ENCODE assay signal across 22 mouse cellular contexts in the genomic region with DNA sequence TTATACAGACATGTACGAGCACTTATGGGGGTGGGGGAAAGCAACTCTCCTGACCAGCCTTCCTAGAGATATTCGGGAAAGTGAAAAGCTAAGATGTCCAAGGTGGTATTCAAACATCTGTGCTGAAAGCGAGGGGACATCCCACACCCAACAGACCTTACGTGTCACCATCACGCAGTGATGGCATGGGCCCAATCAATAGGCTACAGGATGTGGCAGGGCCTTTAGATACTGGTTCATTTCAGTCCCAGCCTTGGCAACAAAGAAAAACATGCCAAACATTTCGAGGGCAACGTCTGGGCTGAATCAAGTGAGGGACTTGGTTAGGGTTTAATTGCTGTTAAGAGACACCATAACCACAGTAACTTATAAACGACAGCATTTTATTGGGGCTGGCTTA. TPM values are rescaled to one million over a fixed set of nuclear protein-coding genes. Genes with fewer than 3 reads are reported as not detected.
A peak's percentile ranks its signal among the peaks of the same experiment; 100 is the strongest.
DNase-seq lines count a peak whose midpoint lies in the region; ATAC-seq and TF ChIP-seq lines count a peak whose summit lies in the region.
"Had no signal": no experiment of that assay in that cellular context is flagged by ENCODE, and none has a peak within 500 bp of the region (broad histone marks: within the 10 kb centered on the region; RNA-seq: fewer than 3 reads in every experiment).

No protein-coding gene starts in this region.

- 90% methylated on average over 8 of the region's 8 CpGs for WGBS in forebrain, embryonic 14.5 days
- 89% methylated on average over 8 of the region's 8 CpGs for WGBS in forebrain, embryonic 11.5 days
- 78% methylated on average over 8 of the region's 8 CpGs for WGBS in kidney, embryonic 15.5 days
- WGBS in hindbrain, embryonic 16.5 days = 79% methylated on average over 8 of the region's 8 CpGs

- H3K4me1 ChIP-seq in forebrain, embryonic 14.5 days (ENCODE audit: control insufficient read depth, insufficient read depth, low read length) = no peaks in the 10 kb centered on the region
- H3K4me1 ChIP-seq in forebrain, embryonic 11.5 days (replicated peaks; ENCODE audit: control insufficient read depth, insufficient read depth, low read length) = no peaks in the 10 kb centered on the region
- H3K4me1 ChIP-seq in kidney, embryonic 15.5 days = no peaks in the 10 kb centered on the region
- H3K4me1 ChIP-seq in hindbrain, embryonic 16.5 days (ENCODE audit: control insufficient read depth, insufficient read depth, low read depth, low read length) = no peaks in the 10 kb centered on the region
- H3K4me1 ChIP-seq: embryonic facial prominence, embryonic 15.5 days; neural tube, embryonic 13.5 days had no signal

- TF ChIP-seq CTCF in Patski (IDR thresholded peaks at IDR 0.05) = no peak

- H3K4me2 ChIP-seq in forebrain, embryonic 14.5 days (ENCODE audit: low read length) = no peak overlapping the region
- H3K4me2 ChIP-seq in forebrain, embryonic 11.5 days (ENCODE audit: low read depth, low read length, severe bottlenecking) = no peak overlapping the region
- H3K4me2 ChIP-seq in kidney, embryonic 15.5 days = no peak overlapping the region
- H3K4me2 ChIP-seq in hindbrain, embryonic 16.5 days (ENCODE audit: low read length) = no peak overlapping the region
- H3K4me2 ChIP-seq: embryonic facial prominence, embryonic 15.5 days; limb, embryonic 13.5 days; neural tube, embryonic 13.5 days had no signal

- no peak overlapping the region for H3K27ac ChIP-seq in forebrain, embryonic 14.5 days (ENCODE audit: low read depth, low read length)
- H3K27ac ChIP-seq in forebrain, embryonic 11.5 days (ENCODE audit: low read depth, low read length) = no peak overlapping the region
- H3K27ac ChIP-seq in kidney, embryonic 15.5 days = no peak overlapping the region
- no peak overlapping the region for H3K27ac ChIP-seq in hindbrain, embryonic 16.5 days (ENCODE audit: low read depth, low read length)
- H3K27ac ChIP-seq: embryonic facial prominence, embryonic 15.5 days; limb, embryonic 13.5 days; liver, embryonic 14.5 days; neural tube, embryonic 13.5 days had no signal

- H3K9ac ChIP-seq in forebrain, embryonic 14.5 days (ENCODE audit: low read length) = no peak overlapping the region
- H3K9ac ChIP-seq in forebrain, embryonic 11.5 days (ENCODE audit: low read length) = no peak overlapping the region
- no peak overlapping the region for H3K9ac ChIP-seq in kidney, embryonic 15.5 days
- H3K9ac ChIP-seq in hindbrain, embryonic 16.5 days (ENCODE audit: low read depth, low read length) = no peak overlapping the region
- H3K9ac ChIP-seq: embryonic facial prominence, embryonic 15.5 days; limb, embryonic 13.5 days; liver, embryonic 14.5 days; neural tube, embryonic 13.5 days had no signal

- CTCF ChIA-PET in Patski (lab: Charles Lee) = interaction anchor here (3.3 kb wide), 1 partner anchor 11 kb away, joined by 11 read pairs; no protein-coding TSS in a partner anchor

- ATAC-seq in forebrain, embryonic 14.5 days = peak; percentile 27; the same call in 1 of the 2 replicates
- no peak for ATAC-seq in forebrain, embryonic 11.5 days (replicated peaks; ENCODE audit: low FRiP score)
- ATAC-seq in kidney, embryonic 15.5 days (replicated peaks; ENCODE audit: low FRiP score) = 0 out of 2 replicates have a peak, but pooled peaks have one; percentile 38
- ATAC-seq in Patski = peak; percentile 14
- 0 out of 2 replicates have a peak, but pooled peaks have one; percentile 28 for ATAC-seq in hindbrain, embryonic 16.5 days

- in situ Hi-C loops in Patski (cut with MboI; ENCODE audit: low pct_unique_long_range_greater_than_20kb) = loop anchor here (25.0 kb wide), 1 partner anchor 963 kb away; a partner anchor contains a TSS

- H3K9me3 ChIP-seq in forebrain, embryonic 14.5 days (replicated peaks; ENCODE audit: control insufficient read depth, low read length) = no peaks in the 10 kb centered on the region
- no peaks in the 10 kb centered on the region for H3K9me3 ChIP-seq in forebrain, embryonic 11.5 days (ENCODE audit: control insufficient read depth, low read length)
- no peaks in the 10 kb centered on the region for H3K9me3 ChIP-seq in kidney, embryonic 15.5 days (replicated peaks)
- H3K9me3 ChIP-seq in hindbrain, embryonic 16.5 days (ENCODE audit: control insufficient read depth, low read length) = no peaks in the 10 kb centered on the region
- H3K9me3 ChIP-seq: embryonic facial prominence, embryonic 15.5 days; limb, embryonic 13.5 days; neural tube, embryonic 13.5 days had no signal

- DNase-seq in forebrain, embryonic 14.5 days (ENCODE audit: low spot score) = no peak
- DNase-seq in forebrain, embryonic 11.5 days (ENCODE audit: low spot score) = no peak
- DNase-seq in kidney, adult 9 months = no peak
- DNase-seq in Patski (ENCODE audit: low read depth, low spot score) = no peak
- no peak for DNase-seq in natural killer cell, adult 2 months (ENCODE audit: low spot score in 2 of 2)
- no peak for DNase-seq in lung, postnatal 4 days
- DNase-seq: adrenal gland, postnatal 36 days; cerebellum, adult 11-12 months; cerebellum, postnatal 14 days; heart, adult 18-20 months; heart, postnatal 36 days; kidney, postnatal 10 days; spleen, adult 18-20 months had no signal

- peaks cover 13% of the 10 kb centered on the region for H3K36me3 ChIP-seq in forebrain, embryonic 14.5 days (ENCODE audit: control insufficient read depth, insufficient read depth, low read length)
- H3K36me3 ChIP-seq in forebrain, embryonic 11.5 days (ENCODE audit: control insufficient read depth, insufficient read depth, low read length) = no peaks in the 10 kb centered on the region; the same call in 1 of the 2 replicates
- H3K36me3 ChIP-seq in kidney, embryonic 15.5 days = peaks cover 15% of the 10 kb centered on the region
- peaks cover 5% of the 10 kb centered on the region for H3K36me3 ChIP-seq in hindbrain, embryonic 16.5 days (ENCODE audit: control insufficient read depth, insufficient read depth, low read length)

- POLR2A ChIA-PET in Patski (lab: Charles Lee) = no interaction called here

- no peak overlapping the region for H3K4me3 ChIP-seq in forebrain, embryonic 14.5 days (ENCODE audit: low read depth, low read length)
- H3K4me3 ChIP-seq in forebrain, embryonic 11.5 days (ENCODE audit: low read depth, low read length) = no peak overlapping the region
- H3K4me3 ChIP-seq in kidney, embryonic 15.5 days (replicated peaks) = no peak overlapping the region
- H3K4me3 ChIP-seq in hindbrain, embryonic 16.5 days (ENCODE audit: low read length) = no peak overlapping the region
- H3K4me3 ChIP-seq: embryonic facial prominence, embryonic 15.5 days; limb, embryonic 13.5 days; neural tube, embryonic 13.5 days had no signal

- H3K27me3 ChIP-seq in forebrain, embryonic 14.5 days (replicated peaks; ENCODE audit: control insufficient read depth, insufficient read depth, low read length) = no peaks in the 10 kb centered on the region
- H3K27me3 ChIP-seq in forebrain, embryonic 11.5 days (ENCODE audit: control insufficient read depth, insufficient read depth, low read length) = no peaks in the 10 kb centered on the region
- H3K27me3 ChIP-seq in kidney, embryonic 15.5 days = no peaks in the 10 kb centered on the region
- H3K27me3 ChIP-seq in Patski = no peaks in the 10 kb centered on the region
- no peaks in the 10 kb centered on the region for H3K27me3 ChIP-seq in hindbrain, embryonic 16.5 days (replicated peaks; ENCODE audit: control insufficient read depth, insufficient read depth, low read length)
- H3K27me3 ChIP-seq: CH12.LX; embryonic facial prominence, embryonic 15.5 days; limb, embryonic 13.5 days; neural tube, embryonic 13.5 days had no signal

RNA-seq across cellular contexts. Expression of a gene that starts 34.3 kb away (rescaled TPM):
- polyA plus RNA-seq in forebrain, embryonic 14.5 days (2014; fragmentation: Nextera tagmentation; extraction: Ambion mirVana) = 0.30 and 0.62 TPM in 2 replicates
- polyA plus RNA-seq in forebrain, embryonic 11.5 days (2014; fragmentation: Nextera tagmentation; extraction: Ambion mirVana) = 0.12 TPM in 1 of 2 replicates, not detected in the other
- polyA plus RNA-seq in kidney, embryonic 15.5 days (2015; fragmentation: Nextera tagmentation; extraction: Ambion mirVana) = 0.10 TPM in 1 of 2 replicates, not detected in the other
- polyA plus RNA-seq in Patski (2021) = not detected
- polyA plus RNA-seq in hindbrain, embryonic 16.5 days (2015; fragmentation: Nextera tagmentation; extraction: Ambion mirVana) = 0.51 and 0.68 TPM in 2 replicates
- polyA plus RNA-seq: intestine, postnatal 0 days; liver, embryonic 14.5 days; thymus, adult 2 months had no signal

RNA-seq across cellular contexts. Expression of a gene that starts 38.5 kb away (rescaled TPM):
- 247 TPM in 2 replicates for polyA plus RNA-seq in forebrain, embryonic 14.5 days (2014; fragmentation: Nextera tagmentation; extraction: Ambion mirVana)
- 213 and 224 TPM in 2 replicates for polyA plus RNA-seq in forebrain, embryonic 11.5 days (2014; fragmentation: Nextera tagmentation; extraction: Ambion mirVana)
- 167 and 186 TPM in 2 replicates for polyA plus RNA-seq in kidney, embryonic 15.5 days (2015; fragmentation: Nextera tagmentation; extraction: Ambion mirVana)
- polyA plus RNA-seq in Patski (2021) = 141 TPM
- 250 and 257 TPM in 2 replicates for polyA plus RNA-seq in hindbrain, embryonic 16.5 days (2015; fragmentation: Nextera tagmentation; extraction: Ambion mirVana)
